Mouse (Mus musculus): ENCODE measurements around the gene Gm13693. TPM values are rescaled to one million over a fixed set of nuclear protein-coding genes. Genes with fewer than 3 reads are reported as not detected.
"Not testable (repeated sequence)": the region's sequence is repeated elsewhere in the genome, so short reads cannot be mapped to it uniquely, and the experiment has no call there.

The Gm13693 gene
- total RNA-seq (2021) = 1 to 10 TPM; 1.6 to 1.7 TPM

DNA sequence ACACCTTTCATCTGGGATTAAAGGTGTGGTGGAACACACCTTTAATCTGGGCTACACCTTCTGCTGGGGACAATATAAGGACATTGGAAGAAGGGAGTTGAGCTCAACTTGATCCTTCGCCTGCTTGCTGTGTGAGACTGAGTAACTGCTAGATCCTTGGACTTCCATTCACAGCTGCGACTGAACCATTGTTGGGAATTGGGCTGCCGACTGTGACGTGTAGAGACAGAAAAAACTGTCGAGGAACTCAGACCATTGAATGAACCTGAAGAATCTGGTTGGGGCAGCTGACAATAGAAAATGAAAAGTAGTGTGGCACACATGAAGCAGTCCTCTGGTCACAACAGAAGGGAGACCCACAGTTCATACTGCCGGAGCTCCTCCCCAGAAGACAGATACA, at the start of gene Gm13693:
Gene Gm13693, plus strand, starts transcription at position 301 of the 400 bp plus-strand sequence.
- DNase-seq (ENCODE audit: extremely low spot score in 1 of 2, low spot score in 1 of 2) = not testable (repeated sequence)

DNA sequence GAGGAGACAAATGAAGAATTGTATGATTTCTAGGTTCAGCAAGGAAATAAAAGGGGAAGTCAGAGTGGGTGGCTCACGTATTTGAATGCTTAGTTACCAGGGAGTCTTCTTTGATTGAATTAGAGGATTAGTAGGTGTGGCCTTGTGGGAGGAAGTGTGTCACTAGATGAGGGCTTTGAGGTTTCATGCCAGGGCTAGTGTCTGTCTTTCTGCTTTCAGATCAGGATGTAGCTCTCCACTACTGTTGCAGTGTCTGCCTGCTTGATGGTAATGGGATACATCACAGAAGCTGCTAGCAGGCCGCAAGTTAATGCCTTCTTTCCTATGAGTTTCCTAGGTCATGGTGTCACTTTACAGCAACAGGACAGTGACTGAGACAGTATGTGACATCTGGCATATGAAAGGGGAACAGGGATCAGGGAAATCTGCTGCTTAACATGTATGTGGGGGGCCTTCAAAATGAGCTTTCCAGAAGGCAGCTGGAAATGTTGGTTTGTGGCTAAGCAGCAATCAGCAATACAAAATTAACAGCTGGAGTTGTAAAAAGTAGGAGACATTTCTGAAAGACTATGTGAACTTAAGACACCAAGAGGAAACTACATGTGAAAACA, 31.7 kb upstream of the Gm13693 start:
- no peak for DNase-seq (ENCODE audit: extremely low spot score in 1 of 2, low spot score in 1 of 2)

DNA sequence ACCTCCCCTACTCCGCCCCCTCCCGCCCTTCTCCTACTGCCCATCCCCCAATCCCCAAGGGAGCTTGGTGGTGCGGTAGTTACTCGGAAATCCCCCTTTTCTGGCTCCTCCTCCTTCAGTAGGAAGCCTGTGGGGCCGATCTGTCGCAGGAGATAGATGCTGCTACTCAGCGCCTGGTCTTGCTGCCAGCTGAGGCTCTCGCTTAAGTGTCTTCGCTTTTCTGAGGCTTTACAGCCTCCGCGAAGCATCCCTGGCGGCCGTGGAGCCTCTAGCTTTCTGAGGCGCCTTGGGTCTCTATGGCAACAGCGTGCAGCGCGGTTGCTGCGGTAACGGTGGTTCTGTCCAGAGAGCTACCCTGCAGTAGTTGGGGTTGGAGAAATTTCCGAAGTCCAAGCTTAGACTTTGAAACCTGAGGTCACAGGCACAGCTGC, 20.4 kb upstream of the Gm13693 start, which contains the start of gene Zswim2:
Gene Zswim2, minus strand, starts transcription at position 298 of the 431 bp plus-strand sequence.
- peak; percentile 79 to 83 for DNase-seq (ENCODE audit: extremely low spot score in 1 of 2, low spot score in 1 of 2)

DNA sequence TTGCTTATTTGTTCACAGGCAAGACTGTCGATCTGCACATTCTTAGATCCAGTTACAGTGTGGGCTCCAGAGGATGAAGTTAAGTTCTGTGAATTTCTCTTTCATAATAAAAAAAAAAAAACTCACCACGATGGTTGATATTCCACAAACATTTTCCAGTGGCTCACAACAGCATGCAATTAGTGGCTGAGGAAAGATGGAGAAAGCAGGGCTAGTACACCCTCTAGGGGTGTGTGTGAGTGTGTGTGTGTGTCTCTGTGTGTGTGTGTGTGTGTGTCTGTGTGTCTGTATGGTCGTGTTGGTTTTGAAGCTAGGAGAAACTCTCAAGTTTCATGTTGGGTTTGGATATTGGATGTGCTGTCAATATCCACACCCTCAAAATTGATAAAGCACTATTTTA, 19.9 kb upstream of the Gm13693 start:
- no peak for DNase-seq (ENCODE audit: extremely low spot score in 1 of 2, low spot score in 1 of 2)

DNA sequence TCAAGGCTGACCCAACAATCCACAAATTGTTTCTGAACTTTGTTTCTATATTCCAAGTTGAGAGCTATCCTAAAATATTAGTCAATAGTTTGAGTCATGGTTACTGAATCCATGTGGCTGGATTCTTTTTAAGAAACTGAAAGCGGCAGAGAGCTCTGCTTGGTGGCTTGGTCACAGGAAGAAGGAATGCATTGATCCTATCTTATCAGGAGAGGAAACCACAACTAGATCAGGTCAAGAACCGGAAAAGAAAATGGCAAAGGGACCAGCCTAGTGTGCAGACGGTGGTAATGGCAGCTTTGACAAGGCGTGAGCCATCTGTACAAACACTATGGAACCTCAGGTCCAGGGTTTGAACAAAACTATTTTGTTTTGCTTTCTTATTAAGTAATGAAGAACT, 19.5 kb upstream of the Gm13693 start:
- no peak for DNase-seq (ENCODE audit: extremely low spot score in 1 of 2, low spot score in 1 of 2)

DNA sequence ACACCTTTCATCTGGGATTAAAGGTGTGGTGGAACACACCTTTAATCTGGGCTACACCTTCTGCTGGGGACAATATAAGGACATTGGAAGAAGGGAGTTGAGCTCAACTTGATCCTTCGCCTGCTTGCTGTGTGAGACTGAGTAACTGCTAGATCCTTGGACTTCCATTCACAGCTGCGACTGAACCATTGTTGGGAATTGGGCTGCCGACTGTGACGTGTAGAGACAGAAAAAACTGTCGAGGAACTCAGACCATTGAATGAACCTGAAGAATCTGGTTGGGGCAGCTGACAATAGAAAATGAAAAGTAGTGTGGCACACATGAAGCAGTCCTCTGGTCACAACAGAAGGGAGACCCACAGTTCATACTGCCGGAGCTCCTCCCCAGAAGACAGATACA, 5.9 kb upstream of the Gm13693 start, which contains the start of gene Gm13698:
Gene Gm13698, plus strand, starts transcription at position 301 of the 400 bp plus-strand sequence.
- not testable (repeated sequence) for DNase-seq (ENCODE audit: extremely low spot score in 1 of 2, low spot score in 1 of 2)

DNA sequence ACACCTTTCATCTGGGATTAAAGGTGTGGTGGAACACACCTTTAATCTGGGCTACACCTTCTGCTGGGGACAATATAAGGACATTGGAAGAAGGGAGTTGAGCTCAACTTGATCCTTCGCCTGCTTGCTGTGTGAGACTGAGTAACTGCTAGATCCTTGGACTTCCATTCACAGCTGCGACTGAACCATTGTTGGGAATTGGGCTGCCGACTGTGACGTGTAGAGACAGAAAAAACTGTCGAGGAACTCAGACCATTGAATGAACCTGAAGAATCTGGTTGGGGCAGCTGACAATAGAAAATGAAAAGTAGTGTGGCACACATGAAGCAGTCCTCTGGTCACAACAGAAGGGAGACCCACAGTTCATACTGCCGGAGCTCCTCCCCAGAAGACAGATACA, 5.7 kb downstream of the Gm13693 start, which contains the start of gene Gm13695:
Gene Gm13695, plus strand, starts transcription at position 301 of the 400 bp plus-strand sequence.
- DNase-seq (ENCODE audit: extremely low spot score in 1 of 2, low spot score in 1 of 2) = not testable (repeated sequence)

DNA sequence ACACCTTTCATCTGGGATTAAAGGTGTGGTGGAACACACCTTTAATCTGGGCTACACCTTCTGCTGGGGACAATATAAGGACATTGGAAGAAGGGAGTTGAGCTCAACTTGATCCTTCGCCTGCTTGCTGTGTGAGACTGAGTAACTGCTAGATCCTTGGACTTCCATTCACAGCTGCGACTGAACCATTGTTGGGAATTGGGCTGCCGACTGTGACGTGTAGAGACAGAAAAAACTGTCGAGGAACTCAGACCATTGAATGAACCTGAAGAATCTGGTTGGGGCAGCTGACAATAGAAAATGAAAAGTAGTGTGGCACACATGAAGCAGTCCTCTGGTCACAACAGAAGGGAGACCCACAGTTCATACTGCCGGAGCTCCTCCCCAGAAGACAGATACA, 11.5 kb downstream of the Gm13693 start, which contains the start of gene Gm13696:
Gene Gm13696, plus strand, starts transcription at position 301 of the 400 bp plus-strand sequence.
- DNase-seq (ENCODE audit: extremely low spot score in 1 of 2, low spot score in 1 of 2) = not testable (repeated sequence)

DNA sequence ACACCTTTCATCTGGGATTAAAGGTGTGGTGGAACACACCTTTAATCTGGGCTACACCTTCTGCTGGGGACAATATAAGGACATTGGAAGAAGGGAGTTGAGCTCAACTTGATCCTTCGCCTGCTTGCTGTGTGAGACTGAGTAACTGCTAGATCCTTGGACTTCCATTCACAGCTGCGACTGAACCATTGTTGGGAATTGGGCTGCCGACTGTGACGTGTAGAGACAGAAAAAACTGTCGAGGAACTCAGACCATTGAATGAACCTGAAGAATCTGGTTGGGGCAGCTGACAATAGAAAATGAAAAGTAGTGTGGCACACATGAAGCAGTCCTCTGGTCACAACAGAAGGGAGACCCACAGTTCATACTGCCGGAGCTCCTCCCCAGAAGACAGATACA, 17.3 kb downstream of the Gm13693 start, which contains the start of gene Gm13694:
Gene Gm13694, plus strand, starts transcription at position 301 of the 400 bp plus-strand sequence.
- not testable (repeated sequence) for DNase-seq (ENCODE audit: extremely low spot score in 1 of 2, low spot score in 1 of 2)

DNA sequence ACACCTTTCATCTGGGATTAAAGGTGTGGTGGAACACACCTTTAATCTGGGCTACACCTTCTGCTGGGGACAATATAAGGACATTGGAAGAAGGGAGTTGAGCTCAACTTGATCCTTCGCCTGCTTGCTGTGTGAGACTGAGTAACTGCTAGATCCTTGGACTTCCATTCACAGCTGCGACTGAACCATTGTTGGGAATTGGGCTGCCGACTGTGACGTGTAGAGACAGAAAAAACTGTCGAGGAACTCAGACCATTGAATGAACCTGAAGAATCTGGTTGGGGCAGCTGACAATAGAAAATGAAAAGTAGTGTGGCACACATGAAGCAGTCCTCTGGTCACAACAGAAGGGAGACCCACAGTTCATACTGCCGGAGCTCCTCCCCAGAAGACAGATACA, 23.1 kb downstream of the Gm13693 start, which contains the start of gene Gm13697:
Gene Gm13697, plus strand, starts transcription at position 301 of the 400 bp plus-strand sequence.
- not testable (repeated sequence) for DNase-seq (ENCODE audit: extremely low spot score in 1 of 2, low spot score in 1 of 2)

DNA sequence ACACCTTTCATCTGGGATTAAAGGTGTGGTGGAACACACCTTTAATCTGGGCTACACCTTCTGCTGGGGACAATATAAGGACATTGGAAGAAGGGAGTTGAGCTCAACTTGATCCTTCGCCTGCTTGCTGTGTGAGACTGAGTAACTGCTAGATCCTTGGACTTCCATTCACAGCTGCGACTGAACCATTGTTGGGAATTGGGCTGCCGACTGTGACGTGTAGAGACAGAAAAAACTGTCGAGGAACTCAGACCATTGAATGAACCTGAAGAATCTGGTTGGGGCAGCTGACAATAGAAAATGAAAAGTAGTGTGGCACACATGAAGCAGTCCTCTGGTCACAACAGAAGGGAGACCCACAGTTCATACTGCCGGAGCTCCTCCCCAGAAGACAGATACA, 28.9 kb downstream of the Gm13693 start, which contains the start of gene Gm13691:
Gene Gm13691, plus strand, starts transcription at position 301 of the 400 bp plus-strand sequence.
- DNase-seq (ENCODE audit: extremely low spot score in 1 of 2, low spot score in 1 of 2) = not testable (repeated sequence)

DNA sequence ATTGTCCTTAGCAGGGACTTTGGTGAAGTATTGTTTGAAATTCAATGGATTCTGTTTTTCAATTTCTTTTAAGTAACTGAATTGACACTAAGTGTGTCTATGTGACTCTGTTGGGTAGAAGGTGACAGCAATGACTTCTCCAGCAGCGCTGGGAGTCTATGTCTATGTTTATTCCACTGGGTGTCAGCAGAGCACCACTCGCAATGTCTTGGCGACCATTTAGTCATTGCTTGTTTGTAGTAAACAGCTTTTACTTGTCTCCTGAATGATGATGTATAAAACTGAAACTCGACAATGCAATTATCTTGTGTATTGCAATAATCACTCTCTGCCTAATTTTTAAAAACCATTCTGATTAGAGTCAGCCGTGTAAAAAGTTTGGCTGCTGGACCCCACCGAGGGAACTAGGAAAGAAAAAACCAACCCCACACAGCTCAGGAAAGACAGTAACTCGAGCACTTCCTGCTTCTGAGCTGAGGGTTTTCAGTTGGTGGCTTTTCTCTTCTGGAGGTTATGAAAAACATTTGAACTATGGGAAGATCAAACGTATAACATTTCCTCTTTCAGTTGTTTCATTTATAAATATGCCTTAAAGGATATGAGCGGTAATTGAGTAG, 32.4 kb downstream of the Gm13693 start:
- DNase-seq (ENCODE audit: extremely low spot score in 1 of 2, low spot score in 1 of 2) = not testable (repeated sequence)

DNA sequence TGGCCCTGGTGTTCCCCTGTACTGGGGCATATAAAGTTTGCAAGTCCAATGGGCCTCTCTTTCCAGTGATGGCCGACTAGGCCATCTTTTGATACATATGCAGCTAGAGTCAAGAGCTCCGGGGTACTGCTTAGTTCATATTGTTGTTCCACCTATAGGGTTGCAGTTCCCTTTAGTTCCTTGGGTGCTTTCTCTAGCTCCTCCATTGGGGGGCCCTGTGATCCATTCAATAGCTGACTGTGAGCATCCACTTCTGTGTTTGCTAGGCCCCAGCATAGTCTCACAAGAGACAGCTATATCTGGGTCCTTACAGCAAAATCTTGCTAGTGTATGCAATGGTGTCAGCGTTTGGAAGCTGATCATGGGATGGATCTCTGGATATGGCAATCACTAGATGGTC, 33.2 kb downstream of the Gm13693 start:
- not testable (repeated sequence) for DNase-seq (ENCODE audit: extremely low spot score in 1 of 2, low spot score in 1 of 2)

DNA sequence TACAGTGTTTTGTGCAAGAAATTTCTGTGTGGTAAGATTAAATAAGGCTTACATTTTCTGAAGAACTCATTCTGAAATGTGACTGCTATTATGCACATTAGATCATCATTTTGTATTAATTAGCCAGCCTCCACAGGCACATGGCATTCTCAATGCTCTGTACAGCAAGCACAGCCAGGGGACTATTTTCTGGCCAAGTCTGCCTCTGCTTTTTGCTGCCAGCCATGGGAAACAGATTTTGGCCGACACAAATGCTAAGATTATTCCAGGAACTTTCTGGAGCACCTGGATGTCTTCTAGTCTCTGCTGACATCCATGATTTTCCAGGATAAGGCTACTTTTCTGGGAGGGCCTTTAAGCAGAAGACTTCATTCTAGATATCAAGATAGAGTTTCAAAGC, 47.6 kb downstream of the Gm13693 start:
- peak; percentile 15 to 18 for DNase-seq (ENCODE audit: extremely low spot score in 1 of 2, low spot score in 1 of 2)

DNA sequence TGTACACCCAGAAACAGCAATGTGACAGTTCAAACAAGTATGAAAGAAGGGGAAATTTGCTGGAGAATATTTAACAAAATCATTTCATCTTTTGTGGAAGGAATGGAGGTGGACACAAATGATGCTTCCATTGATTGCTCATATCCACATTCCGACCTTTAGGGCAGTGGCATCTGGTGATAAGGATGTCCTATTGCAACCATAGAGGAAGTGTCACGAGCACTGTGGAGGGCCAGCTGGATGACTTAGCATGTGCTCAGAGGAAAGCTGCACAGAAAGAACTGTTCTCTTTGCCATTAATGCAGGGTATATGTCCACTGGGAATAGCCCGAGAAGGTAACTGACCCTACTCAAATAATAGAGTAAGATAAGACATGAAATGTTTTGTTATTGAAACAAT, 48.5 kb downstream of the Gm13693 start:
- no peak for DNase-seq (ENCODE audit: extremely low spot score in 1 of 2, low spot score in 1 of 2)

Other genes starting within 250 kb of the Gm13693 start
- gene Itgav, start 237.1 kb upstream of the Gm13693 start, total RNA-seq (2021) = 10 to 100 TPM; 47.7 to 56.4 TPM
- gene Fam171b, start 148.9 kb upstream of the Gm13693 start, total RNA-seq (2021) = 100 to 1,000 TPM; 200 to 203 TPM
- gene Zswim2, start 20.3 kb upstream of the Gm13693 start, total RNA-seq (2021) = not detected
- 1 to 10 TPM; 1.6 to 1.7 TPM for gene Gm13698, start 5.8 kb upstream of the Gm13693 start, total RNA-seq (2021)
- not detected for gene Gm13695, start 5.8 kb downstream of the Gm13693 start, total RNA-seq (2021)
- gene Gm13696, start 11.6 kb downstream of the Gm13693 start, total RNA-seq (2021) = 1 to 10 TPM; 1.6 to 1.7 TPM
- gene Gm13694, start 17.4 kb downstream of the Gm13693 start, total RNA-seq (2021) = 1 to 10 TPM; 1.6 to 1.7 TPM
- gene Gm13697, start 23.2 kb downstream of the Gm13693 start, total RNA-seq (2021) = 1 to 10 TPM; 1.6 to 1.7 TPM
- 1 to 10 TPM; 1.6 to 1.7 TPM for gene Gm13691, start 29.1 kb downstream of the Gm13693 start, total RNA-seq (2021)

Data from layer of hippocampus, postnatal 25 days (tissue).